Mouse (Mus musculus) ES-E14 (cell line): Measurements from ENCODE around the gene Lingo1.

Experiments used
- CHD2 ChIP-seq: IDR thresholded peaks from 2 replicates; pipeline ENCODE4 v1.6.1; 2014; ENCODE audit warnings: mild to moderate bottlenecking, low read depth, low read length, inconsistent platforms
- HCFC1 ChIP-seq: IDR thresholded peaks from 2 replicates; pipeline ENCODE4 v1.6.1; 2012; ENCODE audit warnings: low read length, inconsistent platforms, borderline replicate concordance; ENCODE audit not compliant: insufficient read depth
- MAFK ChIP-seq: IDR thresholded peaks from 2 replicates; pipeline ENCODE4 v1.6.1; 2014; ENCODE audit warnings: mild to moderate bottlenecking, low read depth, low read length, inconsistent platforms; ENCODE audit not compliant: insufficient read depth
- ZC3H11A ChIP-seq: IDR thresholded peaks from 2 replicates; pipeline ENCODE4 v1.6.1; 2012; ENCODE audit warnings: low read depth, mild to moderate bottlenecking, inconsistent platforms, low read length, borderline replicate concordance
- ZNF384 ChIP-seq: IDR thresholded peaks from 2 replicates; pipeline ENCODE4 v1.6.1; 2012; ENCODE audit warnings: low read depth, low read length, inconsistent platforms

DNA sequence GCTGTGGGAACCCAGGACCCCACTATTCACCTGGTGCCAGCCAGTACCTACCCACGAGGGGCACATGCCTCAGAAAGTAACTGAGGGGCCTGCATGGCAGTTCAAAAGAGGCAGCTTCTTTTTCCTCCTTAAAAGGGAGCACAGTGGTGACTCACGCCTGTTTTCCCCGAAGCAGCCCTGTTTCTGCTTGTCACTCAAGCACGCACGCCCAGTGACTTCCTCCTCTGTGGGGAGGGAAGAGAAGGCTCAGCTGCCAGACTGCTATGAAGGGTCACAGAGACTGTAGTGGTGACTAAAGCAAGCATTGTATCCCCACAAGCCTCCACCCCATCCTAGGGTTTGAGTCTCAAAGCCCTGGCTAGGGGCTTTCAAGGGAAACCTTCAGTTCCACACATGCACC lies 51.9 kb downstream of the Lingo1 start:
- TF ChIP-seq ZC3H11A (no peak), CHD2 (no peak), ZNF384 (no peak), HCFC1 (no peak), MAFK (no peak)
